Mouse (Mus musculus): ENCODE data around the gene Gm9964. TPM values are rescaled to one million over a fixed set of nuclear protein-coding genes. Genes with fewer than 3 reads are reported as not detected.
A peak's percentile ranks its signal among the peaks of the same experiment; 100 is the strongest.

The Gm9964 gene
- polyA plus RNA-seq, 1 experiment from 2014 or later = not detected

GRCm38 (mm10) chr11:79252881-79253541 lies 43.7 kb downstream of the Gm9964 start:
- ATAC-seq (ENCODE audit: insufficient read depth) = no peak
- peak overlapping the region; percentile 85 for H3K27ac ChIP-seq (replicated peaks)
- WGBS (ENCODE audit: insufficient replicate concordance) = 14% methylated on average over 6 of the region's 6 CpGs

More at GRCm38 (mm10) chr11:79252881-79253541, 43.7 kb downstream of the Gm9964 start:
- peak overlapping the region; percentile 84 for H3K9ac ChIP-seq
- H3K36me3 ChIP-seq (replicated peaks) = peaks cover 31% of the 10 kb centered on the region
- peak overlapping the region; percentile 74 for H3K4me3 ChIP-seq (replicated peaks)
- H3K4me1 ChIP-seq (replicated peaks) = peaks cover 32% of the 10 kb centered on the region
- no peaks in the 10 kb centered on the region for H3K9me3 ChIP-seq (replicated peaks)
- H3K27me3 ChIP-seq = peaks cover 14% of the 10 kb centered on the region; the same call in 1 of the 2 replicates
- peak overlapping the region; percentile 93 for H3K4me2 ChIP-seq

Other genes starting within 250 kb of the Gm9964 start
- gene Ksr1, start 150.5 kb downstream of the Gm9964 start, polyA plus RNA-seq (2015; fragmentation: Nextera tagmentation; extraction: Ambion mirVana) = 2.1 and 3.0 TPM in 2 replicates
- 32.2 and 33.6 TPM in 2 replicates for gene Wsb1, start 42.2 kb downstream of the Gm9964 start, polyA plus RNA-seq (2015; fragmentation: Nextera tagmentation; extraction: Ambion mirVana)
- gene Nf1, start 42.8 kb upstream of the Gm9964 start, polyA plus RNA-seq (2015; fragmentation: Nextera tagmentation; extraction: Ambion mirVana) = 0.92 and 1.0 TPM in 2 replicates
- gene Omg, start 207.2 kb upstream of the Gm9964 start, polyA plus RNA-seq (2015; fragmentation: Nextera tagmentation; extraction: Ambion mirVana) = not detected in 2 replicates
- 4.8 and 5.2 TPM in 2 replicates for gene Evi2b, start 226.9 kb upstream of the Gm9964 start, polyA plus RNA-seq (2015; fragmentation: Nextera tagmentation; extraction: Ambion mirVana)
- gene Evi2, start 233.7 kb upstream of the Gm9964 start, polyA plus RNA-seq (2015; fragmentation: Nextera tagmentation; extraction: Ambion mirVana) = 0.75 and 0.82 TPM in 2 replicates
- gene Evi2a, start 233.7 kb upstream of the Gm9964 start, polyA plus RNA-seq (2015; fragmentation: Nextera tagmentation; extraction: Ambion mirVana) = 5.9 and 6.3 TPM in 2 replicates

Measured in liver, embryonic 15.5 days (tissue).